Mouse (Mus musculus): Measurements from ENCODE around the gene Cd37. TPM values are rescaled to one million over a fixed set of nuclear protein-coding genes. Genes with fewer than 3 reads are reported as not detected.

The Cd37 gene
- total RNA-seq, 4 experiments from 2014 or later, result 5.0 to 18.9 (median 11.9) TPM

DNA sequence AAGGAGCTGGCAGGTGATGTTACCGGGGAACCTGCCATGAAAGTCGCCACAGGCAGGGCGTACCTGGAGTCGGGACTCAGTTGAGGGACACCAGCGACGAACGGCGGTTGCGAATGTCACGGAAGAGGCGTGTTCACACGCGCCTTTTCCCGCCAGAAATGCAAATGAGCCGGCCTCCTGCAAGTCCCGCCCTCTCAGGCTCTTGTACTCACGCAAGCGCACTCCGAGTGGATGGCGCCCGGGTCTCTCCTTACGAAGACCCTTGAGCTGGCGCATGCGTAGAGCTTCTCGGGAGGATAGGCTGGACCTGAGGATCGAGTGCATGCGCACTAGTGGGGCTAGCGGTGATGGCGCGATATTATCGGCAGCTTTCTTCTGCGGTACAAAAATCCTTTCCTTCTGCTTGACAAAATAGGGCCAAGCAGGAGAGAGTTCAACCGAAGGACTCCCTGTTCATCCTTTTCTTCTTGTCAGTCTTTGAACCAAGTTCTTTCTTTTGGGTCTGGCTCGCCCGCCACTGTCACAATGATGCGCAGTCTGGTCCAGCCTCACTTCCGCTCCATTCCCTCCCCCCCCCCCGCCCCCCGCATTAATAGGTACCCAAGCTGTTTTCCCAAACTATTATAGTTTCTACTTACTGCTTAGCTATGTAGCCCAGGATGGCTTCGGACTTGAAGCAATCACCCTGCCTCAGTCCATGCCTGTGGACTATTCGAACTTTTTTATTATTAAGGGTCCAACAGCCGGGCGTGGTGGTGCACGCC, 34.4 kb downstream of the Cd37 start, which contains the start of gene Ccdc155:
Gene Ccdc155 (minus strand): TSS at position 513 of the 764 bp plus-strand sequence.
- peak; percentile 63 to 93 for DNase-seq (ENCODE audit: low spot score in 2 of 2)

DNA sequence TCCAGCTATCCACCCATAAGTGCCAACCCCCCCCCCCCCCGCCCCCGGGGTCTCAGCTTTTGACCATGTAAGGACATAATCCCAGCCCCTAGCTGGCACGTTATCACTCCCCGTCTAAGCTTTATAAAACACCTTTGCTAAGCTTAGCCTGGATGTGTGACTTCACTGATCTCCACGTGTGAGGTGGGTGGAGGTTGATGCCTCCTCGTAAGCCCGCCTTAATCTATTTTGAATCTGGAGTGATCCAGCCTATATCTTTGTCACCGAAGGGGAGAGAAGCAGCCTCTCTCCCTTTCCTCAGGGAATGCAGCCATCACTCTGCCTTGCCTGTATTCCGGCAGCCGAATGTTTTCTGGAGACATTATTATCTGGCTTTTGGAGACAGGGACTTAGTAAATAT, 36.3 kb downstream of the Cd37 start:
- no peak for DNase-seq (ENCODE audit: low spot score in 2 of 2)

DNA sequence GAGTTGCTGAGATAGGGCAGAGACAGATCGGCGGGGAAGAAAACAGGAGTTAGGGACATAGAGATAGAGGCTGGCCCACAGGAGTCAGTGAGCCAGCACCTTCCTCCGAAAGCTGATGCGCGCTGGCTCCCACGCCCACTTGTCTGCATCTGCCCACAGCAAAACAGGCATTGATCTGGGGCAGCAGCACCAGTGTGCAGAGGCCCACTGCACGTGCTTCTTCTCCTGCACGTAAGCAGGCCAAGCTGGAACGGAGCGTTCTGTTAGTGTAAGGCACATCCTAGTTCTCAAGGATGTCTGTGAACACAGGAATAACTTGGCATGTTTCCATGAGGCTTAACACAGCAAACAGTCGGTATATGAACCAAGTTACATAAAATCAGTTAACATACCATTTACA, 40.0 kb downstream of the Cd37 start:
- DNase-seq (ENCODE audit: low spot score in 2 of 2), result peak; percentile 38 to 74

DNA sequence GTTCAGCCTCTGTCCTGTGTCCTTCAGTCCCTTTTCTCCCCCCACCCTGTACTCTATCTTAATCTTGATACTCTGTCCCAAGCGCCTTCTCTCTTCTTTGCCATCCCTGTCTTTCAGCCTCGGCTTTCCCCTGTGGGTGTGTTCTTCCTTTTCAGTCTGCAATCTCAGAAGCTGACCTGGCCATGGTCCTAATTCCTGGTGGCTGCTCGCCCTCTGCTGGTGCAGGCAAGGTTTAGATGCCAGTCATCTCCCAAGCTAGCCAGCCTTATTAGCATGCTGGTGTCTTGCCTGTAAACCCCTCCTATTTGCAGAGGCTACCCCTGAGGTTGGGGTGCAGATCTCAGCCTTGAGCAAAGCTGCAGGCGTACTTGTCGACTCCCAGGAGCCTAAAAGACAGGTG, 40.5 kb downstream of the Cd37 start:
- DNase-seq (ENCODE audit: low spot score in 2 of 2), result peak; percentile 45 to 64

DNA sequence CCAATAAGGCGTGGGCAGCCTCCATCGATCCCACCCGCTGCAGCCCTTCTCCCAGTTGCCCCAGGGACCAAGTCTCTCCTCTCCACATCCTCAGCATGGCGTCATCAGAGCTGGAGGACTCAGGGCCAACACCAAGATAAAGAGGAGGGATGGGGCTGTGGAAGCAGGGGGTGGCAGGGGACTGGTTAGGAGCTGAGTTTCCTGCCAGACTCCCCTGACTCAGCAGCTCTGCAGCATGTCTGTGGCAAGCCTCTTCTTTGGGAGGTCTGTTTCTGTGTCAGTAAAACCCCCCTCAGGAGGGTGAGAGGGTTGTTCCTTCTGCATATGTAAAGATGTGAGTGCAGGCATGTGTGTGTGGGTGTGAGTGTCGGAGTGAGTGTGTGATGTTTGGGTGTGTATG, 41.9 kb downstream of the Cd37 start:
- no peak for DNase-seq (ENCODE audit: low spot score in 2 of 2)

DNA sequence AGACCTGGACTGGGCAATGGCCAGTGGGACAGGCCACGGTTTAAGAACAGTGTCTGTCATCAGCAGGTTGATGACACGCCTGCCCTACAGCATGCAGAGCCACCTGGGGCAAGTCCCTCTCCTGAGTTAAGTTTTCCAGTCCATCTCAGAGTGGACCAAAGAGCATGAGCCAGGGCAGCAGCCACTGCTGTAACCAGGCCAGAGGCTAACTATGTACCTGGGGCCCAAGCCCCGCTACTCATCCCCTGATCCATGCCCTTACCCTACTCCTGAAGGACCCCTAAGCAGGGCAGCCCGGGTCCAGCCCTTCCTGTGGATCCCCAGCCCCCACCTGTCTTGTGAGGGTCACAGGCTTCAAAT, 42.8 kb downstream of the Cd37 start:
- DNase-seq (ENCODE audit: low spot score in 2 of 2), result no peak

DNA sequence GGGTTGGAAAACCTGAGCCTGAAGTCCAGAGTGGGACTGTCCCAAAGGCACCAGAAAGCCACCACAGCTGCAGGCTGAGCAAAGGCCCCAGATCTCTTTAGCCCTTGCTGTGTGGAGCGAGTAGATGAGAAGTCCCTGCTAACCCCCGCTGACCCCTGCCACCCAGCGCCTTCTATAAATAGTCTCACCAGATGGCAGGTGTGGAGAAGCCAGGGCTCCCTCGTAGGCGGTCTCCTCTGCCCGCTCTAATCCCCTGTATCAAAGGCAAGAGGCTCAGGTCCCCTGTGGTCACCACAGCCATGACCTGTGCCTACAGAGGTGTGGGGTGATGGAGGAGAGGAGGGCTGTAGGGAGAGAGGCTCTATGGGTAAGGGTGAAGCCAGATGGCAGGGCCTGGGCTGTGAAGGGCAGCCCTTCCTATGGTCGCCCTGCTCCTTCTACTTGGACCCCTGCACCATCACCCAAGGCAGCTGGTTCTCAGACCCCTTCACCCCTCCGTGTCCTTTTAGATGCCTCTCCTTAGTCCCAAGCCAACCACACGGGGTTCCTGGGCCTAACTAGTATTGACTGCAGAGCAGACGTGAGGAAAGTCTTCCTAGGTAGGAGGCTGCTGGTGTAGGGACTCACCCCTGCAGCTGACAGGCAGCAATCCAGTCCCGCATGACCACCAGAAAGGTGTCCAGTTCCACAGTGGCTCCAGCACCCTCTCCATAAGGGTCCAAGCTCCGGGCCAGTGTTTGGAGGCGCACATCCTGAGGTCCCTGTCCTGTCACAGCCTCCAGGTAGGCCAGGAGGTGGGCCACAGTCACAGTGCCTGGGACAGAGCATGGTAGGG, 43.4 kb downstream of the Cd37 start:
- DNase-seq (ENCODE audit: low spot score in 2 of 2), result no peak

DNA sequence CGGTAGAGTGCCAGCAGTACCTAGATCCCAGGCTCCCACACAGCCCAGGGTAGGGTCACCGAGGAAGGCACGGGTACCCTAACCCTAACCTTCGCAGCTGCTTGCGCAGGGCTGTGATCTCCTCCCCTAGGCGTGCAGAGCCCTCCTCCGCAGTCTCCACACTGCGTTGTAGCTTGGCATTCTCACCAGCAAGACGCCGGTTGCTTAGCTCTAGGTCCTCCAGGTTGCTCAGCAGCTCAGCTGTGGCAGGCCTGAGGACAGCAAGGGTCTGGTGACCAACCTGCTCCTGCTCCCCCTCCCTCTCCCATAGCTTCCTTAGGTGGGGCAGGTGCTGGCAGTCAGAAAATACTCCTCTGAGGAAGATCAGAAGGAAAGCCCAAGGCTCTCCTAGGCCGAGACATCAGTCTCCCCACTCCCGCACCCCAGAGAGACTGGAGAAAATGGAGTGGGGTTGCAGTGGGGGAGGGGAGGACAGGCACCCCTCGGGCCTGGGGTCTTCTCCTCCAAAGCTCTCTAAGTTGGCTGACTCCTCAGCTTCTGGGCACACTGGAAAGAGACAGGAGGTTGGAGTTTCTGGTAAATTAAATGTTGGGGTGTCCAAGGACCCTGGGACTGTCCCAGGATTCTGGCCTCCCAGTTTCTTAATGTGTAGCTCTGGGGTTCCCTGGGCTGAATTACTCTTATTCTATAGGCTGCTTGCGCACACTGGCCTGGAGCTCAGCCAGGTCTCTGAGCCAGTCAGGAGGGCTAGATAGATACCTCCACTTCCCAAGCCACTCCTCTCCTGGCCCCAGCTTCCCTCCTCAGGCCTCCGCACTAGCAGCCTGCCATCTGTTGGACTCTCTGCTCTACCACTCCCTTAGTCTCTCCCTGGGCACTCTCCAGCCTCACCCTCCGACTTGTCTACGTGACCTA, 44.8 kb downstream of the Cd37 start:
- DNase-seq (ENCODE audit: low spot score in 2 of 2), result no peak

DNA sequence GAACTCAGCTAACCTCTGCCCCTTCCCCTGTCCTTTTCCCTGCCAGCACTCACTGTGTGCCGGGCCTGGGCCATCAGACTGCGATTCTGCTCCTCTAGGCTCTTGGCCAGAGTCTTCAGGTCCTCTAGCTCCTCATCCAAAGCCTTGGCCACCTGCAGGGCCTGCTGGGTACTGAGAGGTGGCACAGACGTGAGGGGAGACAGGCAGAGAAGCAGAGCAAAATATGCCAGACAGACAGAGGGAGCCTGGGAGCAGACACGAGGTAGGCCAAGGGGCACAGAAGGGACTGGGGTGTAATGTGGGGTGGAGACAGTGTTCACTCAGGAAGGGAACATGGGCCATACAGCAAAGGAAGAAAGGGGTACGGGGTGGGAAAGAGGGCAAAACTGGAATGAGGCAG, 45.5 kb downstream of the Cd37 start:
- no peak for DNase-seq (ENCODE audit: low spot score in 2 of 2)

DNA sequence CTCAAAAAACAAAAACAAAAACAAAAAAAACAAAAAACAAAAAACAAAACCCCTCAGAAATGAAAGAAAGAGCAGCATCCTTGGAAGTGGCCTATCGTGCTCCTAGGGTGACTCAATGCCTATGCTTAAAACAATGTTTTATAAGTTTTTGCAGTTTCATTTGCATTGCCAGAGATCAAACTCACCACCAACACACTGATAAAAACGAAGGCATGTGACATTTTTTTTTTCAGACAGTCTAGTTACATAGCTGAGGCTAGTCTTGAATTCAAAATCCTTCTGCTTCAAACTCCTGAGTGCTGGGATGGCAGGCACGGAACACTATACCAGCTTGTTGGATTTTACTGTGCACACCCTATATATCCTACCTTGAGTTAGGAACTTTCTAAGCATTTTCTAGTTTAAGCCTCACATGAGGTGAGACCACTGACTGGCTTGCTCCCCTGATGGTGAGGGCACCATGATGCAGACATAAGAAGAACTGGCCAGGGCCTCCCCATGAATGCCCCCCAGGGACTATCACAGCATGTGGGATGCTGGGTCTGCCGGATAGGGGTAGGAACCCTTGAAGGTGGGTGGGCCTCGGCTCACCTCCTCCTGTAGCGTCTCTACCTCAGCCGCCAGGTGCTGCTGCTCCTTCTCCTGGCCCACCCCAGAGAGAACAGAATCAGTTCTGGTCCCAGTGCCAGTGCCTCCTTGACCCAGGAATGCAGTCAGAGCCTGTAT, 46.2 kb downstream of the Cd37 start:
- no peak for DNase-seq (ENCODE audit: low spot score in 2 of 2)

DNA sequence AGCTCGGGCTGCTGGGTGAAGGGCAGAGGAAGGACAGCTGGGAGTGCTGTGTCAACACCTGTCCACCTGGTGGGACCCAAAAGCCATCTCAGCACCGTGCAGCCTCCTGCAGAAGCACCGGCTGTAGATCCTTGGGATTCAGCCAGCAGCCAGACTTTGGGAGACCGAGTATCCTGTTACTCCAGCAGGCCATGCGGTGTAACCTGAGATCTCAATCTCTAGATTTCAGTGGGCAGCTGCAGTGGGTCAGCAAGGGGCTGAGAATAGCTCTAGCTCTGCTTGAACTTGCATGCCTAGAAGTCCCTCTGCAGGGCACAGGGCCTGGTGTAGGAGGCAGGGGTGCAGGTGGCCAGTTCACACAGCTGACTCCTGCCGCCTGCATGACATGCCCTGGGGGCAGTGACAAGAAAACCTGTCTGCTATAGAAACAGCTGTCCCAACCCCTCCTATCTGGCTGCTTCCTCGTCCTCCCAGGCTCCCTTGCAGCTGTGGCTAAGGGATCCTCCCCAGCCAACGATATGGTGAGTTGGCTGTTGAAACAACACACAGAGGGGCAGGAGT, 47.0 kb downstream of the Cd37 start:
- DNase-seq (ENCODE audit: low spot score in 2 of 2), result no peak

DNA sequence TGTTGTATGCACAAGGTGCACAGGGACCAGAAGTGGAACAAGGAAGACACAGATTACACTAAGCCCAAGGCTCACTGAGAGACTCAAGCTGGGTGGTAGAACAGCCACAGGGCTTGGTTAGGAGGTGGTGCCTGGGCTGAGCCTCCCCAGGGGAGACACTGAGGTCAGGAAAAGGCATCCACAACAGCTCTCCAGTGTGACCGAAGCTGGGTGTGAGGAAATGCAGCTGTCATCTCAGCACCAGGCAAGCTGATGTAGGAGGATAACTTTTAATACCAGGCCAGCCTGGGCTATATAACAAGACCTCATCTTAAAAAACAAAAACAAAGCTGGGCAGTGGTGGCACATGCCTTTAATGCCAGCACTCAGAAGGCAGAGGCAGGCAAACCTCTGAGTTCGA, 47.8 kb downstream of the Cd37 start:
- no peak for DNase-seq (ENCODE audit: low spot score in 2 of 2)

DNA sequence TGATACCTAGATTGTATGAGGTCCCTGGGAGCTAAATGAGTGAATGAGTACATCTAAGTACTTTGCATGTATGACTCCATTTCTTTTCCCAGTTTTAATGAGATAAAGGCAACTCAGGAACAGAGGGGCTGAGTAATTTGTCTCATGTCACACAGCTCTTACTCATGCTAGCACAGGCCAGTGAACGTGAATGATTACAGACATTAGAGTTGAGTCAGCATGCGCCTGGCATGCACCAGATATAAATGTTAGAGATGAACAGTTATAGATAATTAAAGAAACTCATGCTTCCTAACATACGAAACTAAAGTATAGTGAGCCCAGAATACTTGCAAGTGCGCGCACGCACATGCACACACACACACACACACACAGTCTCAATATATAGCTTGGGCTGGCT, 48.7 kb downstream of the Cd37 start:
- DNase-seq (ENCODE audit: low spot score in 2 of 2), result no peak

DNA sequence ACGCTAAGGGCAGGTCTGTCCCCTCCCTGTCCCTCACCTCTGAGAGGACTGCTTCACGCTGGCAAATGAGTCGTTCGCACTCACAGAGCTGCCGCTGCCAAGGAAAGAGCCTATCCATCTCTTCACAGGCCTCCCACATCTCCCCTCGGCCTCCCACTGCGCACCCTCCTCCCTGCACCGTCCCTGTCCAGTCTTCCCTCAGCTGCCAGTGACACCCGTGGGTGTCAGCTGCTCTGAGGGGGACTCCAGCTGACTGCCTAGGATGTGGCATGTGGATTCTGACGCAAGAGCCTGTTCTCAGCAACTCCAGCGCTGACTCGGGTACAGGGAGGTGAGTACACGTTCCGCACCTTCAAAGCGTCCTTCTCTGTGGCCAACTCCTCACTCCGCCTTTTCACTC, 49.3 kb downstream of the Cd37 start:
- peak in 1 of 2 experiments; percentile 75 for DNase-seq (ENCODE audit: low spot score in 2 of 2)

DNA sequence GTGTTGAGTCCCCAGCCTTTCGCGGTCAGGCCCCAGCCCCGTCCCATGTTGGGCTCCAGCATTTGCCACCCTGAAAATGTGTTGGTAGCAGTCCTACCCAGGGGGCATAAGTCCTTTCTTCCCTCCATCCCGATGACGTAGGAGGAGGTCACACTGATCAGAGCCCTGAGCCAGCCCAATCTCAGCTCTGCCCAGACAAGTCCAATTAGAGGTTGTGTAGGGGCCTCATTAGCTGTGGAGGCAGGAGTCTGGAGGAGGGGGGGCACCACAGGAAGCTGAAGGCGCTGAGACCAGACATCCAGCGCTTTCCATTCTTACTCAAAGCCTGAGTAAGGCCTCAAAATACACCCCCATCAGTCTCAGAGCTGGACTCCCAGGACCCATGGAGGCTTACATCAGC, 53.0 kb downstream of the Cd37 start:
- DNase-seq (ENCODE audit: low spot score in 2 of 2), result no peak

DNA sequence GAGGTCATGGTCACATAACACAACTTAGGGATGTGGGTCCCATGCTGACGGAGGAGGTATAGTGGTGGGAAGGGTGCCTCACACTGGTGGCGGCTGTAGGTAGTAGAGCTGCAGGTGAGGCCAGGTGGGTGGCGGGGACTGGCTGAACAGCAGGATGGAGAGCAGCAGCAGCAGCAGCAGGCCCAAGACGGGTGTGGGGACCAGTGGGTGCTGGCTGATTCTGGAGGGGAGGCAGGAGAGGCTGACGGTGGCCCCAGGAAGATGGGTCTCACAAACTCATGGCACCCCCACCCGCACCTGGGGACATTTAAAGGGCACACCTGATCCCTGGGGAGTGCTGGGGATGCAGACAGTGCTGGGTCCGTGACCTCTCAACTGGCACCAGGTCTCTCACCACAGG, 55.2 kb downstream of the Cd37 start:
- no peak for DNase-seq (ENCODE audit: low spot score in 2 of 2)
